Mouse (Mus musculus): ENCODE data around the gene Rnf169.
"Not testable (repeated sequence)": the region's sequence is repeated elsewhere in the genome, so short reads cannot be mapped to it uniquely, and the experiment has no call there.

The Rnf169 gene

GRCm38 (mm10) chr7:99979546-99980131 is 609 bp downstream of the Rnf169 start:
- no peak for DNase-seq (ENCODE audit: low spot score)

DNA sequence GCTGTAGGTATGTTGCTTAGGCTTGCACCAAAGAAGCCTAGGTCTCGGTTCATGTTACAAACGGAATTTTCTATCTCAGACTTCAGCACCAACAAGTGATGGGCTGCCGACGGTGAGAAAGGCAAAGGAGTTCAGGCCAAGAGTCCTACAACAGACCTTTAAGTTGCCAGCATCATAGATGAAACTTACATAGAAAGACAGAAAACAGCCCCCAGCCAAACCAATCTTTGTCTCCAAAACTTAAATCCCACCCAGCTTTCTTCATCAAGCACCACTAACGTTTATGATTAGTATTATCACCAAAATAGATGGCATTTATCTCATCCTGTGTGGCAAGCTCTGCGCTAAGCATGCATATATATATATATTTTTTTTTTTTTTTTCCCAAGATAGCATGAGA is 1.2 kb downstream of the Rnf169 start:
- no peak for DNase-seq (ENCODE audit: low spot score)

DNA sequence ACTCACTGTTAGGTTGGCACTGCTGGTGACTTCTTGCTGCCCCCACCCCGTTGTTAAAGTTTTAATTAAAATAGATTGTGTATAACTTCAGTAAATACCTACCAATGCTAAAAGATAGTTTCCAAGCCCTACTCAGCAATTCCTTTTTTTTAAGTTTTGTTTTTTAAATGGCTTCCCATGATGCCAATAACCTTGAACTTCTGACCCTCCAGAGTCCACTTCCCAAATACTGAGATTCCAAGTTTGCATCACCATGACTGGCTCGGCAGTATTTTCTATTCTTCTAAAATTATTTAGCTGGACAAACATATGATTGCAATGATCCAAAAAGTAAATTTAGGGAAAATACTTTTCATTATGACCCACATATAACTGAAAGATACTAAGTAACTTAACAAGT is 2.2 kb downstream of the Rnf169 start:
- DNase-seq (ENCODE audit: low spot score) = no peak

- DNase-seq (ENCODE audit: low spot score) = no peak
Observed at GRCm38 (mm10) chr7:99975819-99976575, 4.3 kb downstream of the Rnf169 start.

GRCm38 (mm10) chr7:99974208-99974970 is 5.9 kb downstream of the Rnf169 start:
- no peak for DNase-seq (ENCODE audit: low spot score)

GRCm38 (mm10) chr7:99972912-99973311 is 7.3 kb downstream of the Rnf169 start:
- DNase-seq (ENCODE audit: low spot score) = not testable (repeated sequence)

- no peak for DNase-seq (ENCODE audit: low spot score)
Observed at GRCm38 (mm10) chr7:99971926-99972325, 8.3 kb downstream of the Rnf169 start.

DNA sequence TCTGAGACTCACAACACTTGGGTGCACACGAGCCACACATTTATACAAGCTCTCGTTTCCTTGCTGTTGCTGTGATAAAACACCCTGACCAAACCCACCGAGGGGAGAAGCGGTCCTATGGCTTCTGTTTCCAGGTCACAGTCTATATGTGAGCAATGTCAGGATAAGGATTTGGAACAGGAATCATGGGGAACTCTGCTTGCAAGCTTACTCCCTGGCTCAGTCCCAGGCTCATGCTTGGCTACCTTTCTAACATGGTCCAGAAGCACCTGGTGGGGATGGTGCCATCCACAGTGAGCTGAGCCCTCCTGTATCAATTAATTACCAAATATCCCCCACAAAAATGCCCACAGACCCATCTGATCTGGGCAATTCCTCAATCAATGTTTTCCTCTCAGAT is 11.1 kb downstream of the Rnf169 start:
- DNase-seq (ENCODE audit: low spot score) = no peak

DNA sequence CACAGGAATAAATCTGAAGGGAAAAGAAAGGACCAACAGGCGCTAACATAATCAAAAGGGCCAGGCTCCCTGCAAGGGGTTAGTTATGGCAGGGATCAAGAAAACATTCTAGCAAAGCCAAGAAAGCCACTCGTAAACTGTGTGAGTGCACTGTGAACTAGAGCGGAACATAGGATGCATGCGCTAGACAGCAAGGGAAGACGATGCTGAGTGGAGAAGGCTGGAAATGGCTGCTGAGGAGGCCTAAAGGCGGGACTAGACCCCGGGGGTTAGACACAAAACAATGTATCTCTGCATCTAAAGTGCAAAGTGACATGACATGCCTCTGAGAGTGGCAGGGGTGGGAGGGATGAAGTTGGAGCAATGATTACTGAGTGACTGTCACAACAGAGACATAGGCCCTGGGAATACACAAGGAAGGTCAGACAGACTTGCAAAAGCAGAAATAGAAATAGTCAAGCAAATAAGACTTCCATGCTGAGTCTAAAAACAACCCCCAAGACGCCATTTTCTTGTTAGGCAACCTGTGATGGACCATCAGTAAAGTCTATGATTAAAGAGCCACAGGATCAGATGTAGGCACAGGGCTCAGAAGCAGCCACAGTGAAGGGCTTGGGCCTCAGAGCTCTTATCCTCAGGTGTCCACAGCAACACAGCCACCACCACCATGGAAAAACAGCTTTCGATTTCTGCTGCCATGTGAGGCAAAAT is 14.1 kb downstream of the Rnf169 start:
- no peak for DNase-seq (ENCODE audit: low spot score)

GRCm38 (mm10) chr7:99965020-99965841 is 15.0 kb downstream of the Rnf169 start:
- peak; percentile 48 for DNase-seq (ENCODE audit: low spot score)

- no peak for DNase-seq (ENCODE audit: low spot score)
Observed at GRCm38 (mm10) chr7:99963237-99963860, 16.9 kb downstream of the Rnf169 start.

GRCm38 (mm10) chr7:99962536-99963236 is 17.6 kb downstream of the Rnf169 start:
- DNase-seq (ENCODE audit: low spot score) = no peak

- no peak for DNase-seq (ENCODE audit: low spot score)
Observed at GRCm38 (mm10) chr7:99961518-99961917, 18.7 kb downstream of the Rnf169 start.

DNA sequence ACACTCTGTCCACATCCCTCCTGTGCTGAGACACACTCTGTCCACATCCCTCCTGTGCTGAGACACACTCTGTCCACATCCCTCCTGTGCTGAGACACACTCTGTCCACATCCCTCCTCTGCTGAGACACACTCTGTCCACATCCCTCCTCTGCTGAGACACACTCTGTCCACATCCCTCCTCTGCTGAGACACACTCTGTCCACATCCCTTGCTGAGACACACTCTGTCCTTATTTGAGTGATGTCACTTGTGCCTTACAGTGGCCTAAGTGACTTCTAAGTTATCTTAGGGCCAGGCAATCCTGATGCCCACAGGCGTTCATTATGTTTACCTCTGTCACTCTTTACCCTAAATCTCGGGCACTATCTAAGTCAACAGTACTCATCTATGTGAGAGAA is 19.7 kb downstream of the Rnf169 start:
- DNase-seq (ENCODE audit: low spot score) = not testable (repeated sequence)

GRCm38 (mm10) chr7:99957226-99957965 is 22.9 kb downstream of the Rnf169 start:
- DNase-seq (ENCODE audit: low spot score) = no peak

DNA sequence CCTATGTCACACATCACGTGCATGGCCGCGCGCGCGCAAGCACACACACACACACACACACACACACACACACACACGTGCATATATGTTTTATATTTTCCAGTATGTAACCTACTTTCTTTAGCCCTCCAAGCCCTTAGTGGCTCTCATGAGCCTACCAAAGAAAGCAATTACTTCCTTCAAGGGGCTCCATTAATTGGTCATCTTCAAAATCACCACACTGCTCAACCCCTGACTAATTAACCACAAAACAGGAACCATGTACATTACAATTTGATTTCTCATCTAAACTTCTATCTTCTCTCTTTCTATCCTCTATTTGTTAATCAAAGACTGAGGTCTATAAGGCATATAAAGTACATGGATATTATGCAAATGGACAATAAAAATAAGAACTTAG is 24.2 kb downstream of the Rnf169 start:
- DNase-seq (ENCODE audit: low spot score) = no peak

DNA sequence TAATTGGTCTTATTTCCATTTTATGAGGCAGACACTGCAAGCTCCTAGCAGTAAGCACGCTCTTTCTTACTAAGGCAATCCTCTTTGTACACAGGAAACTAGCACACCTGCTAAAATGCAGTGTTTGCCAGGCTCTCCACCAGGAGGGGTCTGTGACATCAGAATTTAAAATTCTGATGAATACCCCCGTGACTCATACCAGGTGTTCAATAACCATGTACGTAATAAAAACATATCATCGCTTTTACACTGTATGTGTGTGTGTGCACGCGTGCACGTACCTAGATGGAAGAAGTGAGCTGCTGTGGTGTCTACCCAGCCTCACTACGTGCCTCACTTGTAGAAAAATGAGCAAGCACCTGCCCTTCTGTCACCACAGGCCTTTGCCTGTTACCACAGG is 26.0 kb downstream of the Rnf169 start:
- DNase-seq (ENCODE audit: low spot score) = no peak

- DNase-seq (ENCODE audit: low spot score) = peak; percentile 77
Observed at GRCm38 (mm10) chr7:99953442-99954098, 26.7 kb downstream of the Rnf169 start.

DNA sequence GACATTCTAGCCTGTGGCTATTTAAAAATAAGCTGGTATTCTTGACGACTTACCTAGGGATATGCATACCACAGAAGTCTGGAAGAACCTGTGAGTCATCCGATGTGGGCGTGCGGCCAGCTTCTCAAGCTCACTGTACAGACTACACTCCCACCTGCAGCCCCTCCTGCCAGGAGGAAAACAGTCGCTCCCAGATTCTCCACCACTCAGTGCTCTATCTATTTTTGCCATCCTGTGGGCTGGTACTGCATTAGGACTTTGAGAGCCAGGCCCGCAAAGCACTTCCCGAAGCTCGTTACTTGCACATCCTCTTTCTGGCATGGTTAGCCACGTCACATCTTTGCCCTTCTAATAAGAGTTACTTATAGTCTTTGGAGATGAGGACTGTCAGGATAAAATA is 32.9 kb downstream of the Rnf169 start:
- DNase-seq (ENCODE audit: low spot score) = peak; percentile 79

Measured in left cerebral cortex, adult 11 months (tissue).